8 mouse cellular contexts compared by ENCODE assay signal in genomic region chr2:25576028-25576850, GRCm38 (mm10). TPM values are rescaled to one million over a fixed set of nuclear protein-coding genes. Genes with fewer than 3 reads are reported as not detected.
A peak's percentile ranks its signal among the peaks of the same experiment; 100 is the strongest.
DNase-seq lines count a peak whose midpoint lies in the region.

No protein-coding gene starts in this region.

- H3K4me3 ChIP-seq in heart, embryonic 10.5 days: peak overlapping the region; percentile 66; the same call in 1 of the 2 replicates
- peak overlapping the region; percentile 70; the same call in 1 of the 2 replicates for H3K4me3 ChIP-seq in limb, embryonic 10.5 days

- intact Hi-C loops in heart, postnatal 36 days (cut with DNase I): no loop called here

- peaks cover 19% of the 10 kb centered on the region for H3K36me3 ChIP-seq in heart, embryonic 10.5 days
- H3K36me3 ChIP-seq in limb, embryonic 10.5 days: peaks cover 20% of the 10 kb centered on the region

- peaks cover 67% of the 10 kb centered on the region for H3K4me1 ChIP-seq in heart, embryonic 10.5 days
- H3K4me1 ChIP-seq in limb, embryonic 10.5 days: peaks cover 70% of the 10 kb centered on the region

- WGBS in heart, embryonic 10.5 days: 67% methylated on average over 16 of the region's 16 CpGs
- WGBS in limb, embryonic 10.5 days: 72% methylated on average over 16 of the region's 16 CpGs

- no peaks in the 10 kb centered on the region for H3K9me3 ChIP-seq in heart, embryonic 10.5 days
- H3K9me3 ChIP-seq in limb, embryonic 10.5 days (replicated peaks): no peaks in the 10 kb centered on the region

- DNase-seq in heart, embryonic 10.5 days (ENCODE audit: low spot score): no peak
- DNase-seq in heart, postnatal 36 days: no peak
- peak; percentile 22 for DNase-seq in thymus, postnatal 4 days
- no peak for DNase-seq in thymus, adult 18-20 months
- DNase-seq in limb, embryonic 10.5 days (ENCODE audit: low spot score): no peak
- peak; percentile 71 for DNase-seq in telencephalon, adult 2 months (ENCODE audit: low read depth, low spot score)
- DNase-seq in yolk sac, embryonic 10.5 days (ENCODE audit: low spot score): no peak
- no peak for DNase-seq in urinary bladder, adult 2 months (ENCODE audit: low spot score)

- H3K27ac ChIP-seq in heart, embryonic 10.5 days: no peak overlapping the region
- H3K27ac ChIP-seq in limb, embryonic 10.5 days: peak overlapping the region; percentile 93; the same call in 1 of the 2 replicates

- H3K27me3 ChIP-seq in heart, embryonic 10.5 days (ENCODE audit: insufficient read depth, poor library complexity, severe bottlenecking): peaks cover 59% of the 10 kb centered on the region
- H3K27me3 ChIP-seq in limb, embryonic 10.5 days (ENCODE audit: low read depth, poor library complexity, severe bottlenecking): peaks cover 59% of the 10 kb centered on the region

RNA-seq across cellular contexts. Expression of gene Phpt1, which starts 1.2 kb away (rescaled TPM):
- polyA plus RNA-seq in heart, embryonic 10.5 days (2016; fragmentation: Nextera tagmentation; extraction: Ambion mirVana): 160 and 170 TPM in 2 replicates
- total RNA-seq in heart, postnatal 36 days (2021): 10 to 100 TPM; 64.1 to 67.4 TPM
- polyA plus RNA-seq in limb, embryonic 10.5 days (2016; fragmentation: Nextera tagmentation; extraction: Ambion mirVana): 157 and 161 TPM in 2 replicates
- 64.2 and 75.6 TPM in 2 replicates for polyA plus RNA-seq in urinary bladder, adult 2 months (2012; rRNA removed)

RNA-seq across cellular contexts. Expression of gene Mamdc4, which starts 1.6 kb away (rescaled TPM):
- 1.6 and 3.7 TPM in 2 replicates for polyA plus RNA-seq in heart, embryonic 10.5 days (2016; fragmentation: Nextera tagmentation; extraction: Ambion mirVana)
- total RNA-seq in heart, postnatal 36 days (2021): 1 to 10 TPM in 1 of 2 experiments, under 1 TPM in 1; 0.65 to 2.5 TPM
- 2.3 and 8.2 TPM in 2 replicates for polyA plus RNA-seq in limb, embryonic 10.5 days (2016; fragmentation: Nextera tagmentation; extraction: Ambion mirVana)
- polyA plus RNA-seq in urinary bladder, adult 2 months (2012; rRNA removed): 1.3 and 1.4 TPM in 2 replicates

RNA-seq across cellular contexts. Expression of gene Ajm1, which starts 5.3 kb away (rescaled TPM):
- polyA plus RNA-seq in heart, embryonic 10.5 days (2016; fragmentation: Nextera tagmentation; extraction: Ambion mirVana): 0.08 TPM in 1 of 2 replicates, not detected in the other
- total RNA-seq in heart, postnatal 36 days (2021): under 1 TPM; 0.08 TPM
- 0.06 and 0.08 TPM in 2 replicates for polyA plus RNA-seq in limb, embryonic 10.5 days (2016; fragmentation: Nextera tagmentation; extraction: Ambion mirVana)
- polyA plus RNA-seq in urinary bladder, adult 2 months (2012; rRNA removed): 0.47 and 0.57 TPM in 2 replicates

RNA-seq across cellular contexts. Expression of gene Edf1, which starts 18.6 kb away (rescaled TPM):
- polyA plus RNA-seq in heart, embryonic 10.5 days (2016; fragmentation: Nextera tagmentation; extraction: Ambion mirVana): 336 and 382 TPM in 2 replicates
- total RNA-seq in heart, postnatal 36 days (2021): 100 to 1,000 TPM; 215 to 227 TPM
- polyA plus RNA-seq in limb, embryonic 10.5 days (2016; fragmentation: Nextera tagmentation; extraction: Ambion mirVana): 307 and 320 TPM in 2 replicates
- polyA plus RNA-seq in urinary bladder, adult 2 months (2012; rRNA removed): 222 and 224 TPM in 2 replicates

RNA-seq across cellular contexts. Expression of gene Traf2, which starts 29.5 kb away (rescaled TPM):
- 29.7 and 30.9 TPM in 2 replicates for polyA plus RNA-seq in heart, embryonic 10.5 days (2016; fragmentation: Nextera tagmentation; extraction: Ambion mirVana)
- 10 to 100 TPM; 14.3 to 14.6 TPM for total RNA-seq in heart, postnatal 36 days (2021)
- 46.1 and 46.2 TPM in 2 replicates for polyA plus RNA-seq in limb, embryonic 10.5 days (2016; fragmentation: Nextera tagmentation; extraction: Ambion mirVana)
- polyA plus RNA-seq in urinary bladder, adult 2 months (2012; rRNA removed): 15.5 and 15.7 TPM in 2 replicates

Comparison
In these comparisons a context has a peak if more than half of its experiments do, and no peak if none do; other contexts are left out.
1. DNase-seq: peak in thymus, postnatal 4 days (single experiment) and telencephalon, adult 2 months (single experiment); none in heart, embryonic 10.5 days (single experiment), heart, postnatal 36 days (0 of 2), thymus, adult 18-20 months (0 of 2), limb, embryonic 10.5 days (single experiment), yolk sac, embryonic 10.5 days (single experiment) and urinary bladder, adult 2 months (single experiment).